In genomic region chr2:102648845-102649500, GRCm38 (mm10) we compare ENCODE assay signal across 10 mouse cellular contexts. TPM values are rescaled to one million over a fixed set of nuclear protein-coding genes. Genes with fewer than 3 reads are reported as not detected.
DNase-seq lines count a peak whose midpoint lies in the region; ATAC-seq and TF ChIP-seq lines count a peak whose summit lies in the region.
"Had no signal": no experiment of that assay in that cellular context is flagged by ENCODE, and none has a peak within 500 bp of the region (broad histone marks: within the 10 kb centered on the region; RNA-seq: fewer than 3 reads in every experiment).

No protein-coding gene starts in this region.

- 77% methylated on average over 10 of the region's 10 CpGs for WGBS in kidney, adult 2 months
- 78% methylated on average over 10 of the region's 10 CpGs for WGBS in neural tube, embryonic 15.5 days
- 74% methylated on average over 10 of the region's 10 CpGs for WGBS in heart, embryonic 12.5 days

- H3K9me3 ChIP-seq in neural tube, embryonic 15.5 days (replicated peaks), result no peaks in the 10 kb centered on the region
- no peaks in the 10 kb centered on the region for H3K9me3 ChIP-seq in heart, embryonic 12.5 days (replicated peaks)
- H3K9me3 ChIP-seq: liver, embryonic 13.5 days had no signal

- DNase-seq in kidney, adult 2 months, result peak; percentile 7
- no peak for DNase-seq in kidney, adult 11 months
- peak; percentile 78 for DNase-seq in brain, adult 2 months (ENCODE audit: low read depth, low spot score)
- DNase-seq in yolk sac, embryonic 10.5 days (ENCODE audit: low spot score), result no peak
- DNase-seq: kidney, postnatal 4 days; liver, embryonic 13.5 days had no signal

- no peak overlapping the region for H3K4me2 ChIP-seq in neural tube, embryonic 15.5 days
- H3K4me2 ChIP-seq in heart, embryonic 12.5 days, result no peak overlapping the region
- H3K4me2 ChIP-seq: heart, embryonic 11.5 days; liver, embryonic 13.5 days had no signal

- no peaks in the 10 kb centered on the region for H3K4me1 ChIP-seq in kidney, adult 2 months (ENCODE audit: control insufficient read depth, insufficient read depth, low read length)
- 0 out of 2 replicates have a peak, but pooled peaks cover 3% of the 10 kb centered on the region for H3K4me1 ChIP-seq in neural tube, embryonic 15.5 days
- no peaks in the 10 kb centered on the region for H3K4me1 ChIP-seq in heart, embryonic 12.5 days (replicated peaks)
- H3K4me1 ChIP-seq: liver, embryonic 13.5 days had no signal

- TF ChIP-seq CTCF in kidney, adult 2 months (conservative IDR thresholded peaks at IDR 0.05; ENCODE audit: insufficient read depth, insufficient read length, low read depth, low read length), result no peak

- no peak overlapping the region for H3K4me3 ChIP-seq in kidney, adult 2 months (ENCODE audit: insufficient read depth, low read depth, low read length)
- H3K4me3 ChIP-seq in neural tube, embryonic 15.5 days (replicated peaks), result no peak overlapping the region
- no peak overlapping the region for H3K4me3 ChIP-seq in heart, embryonic 12.5 days
- H3K4me3 ChIP-seq: liver, embryonic 13.5 days had no signal

- H3K9ac ChIP-seq in neural tube, embryonic 15.5 days (replicated peaks), result no peak overlapping the region
- no peak overlapping the region for H3K9ac ChIP-seq in heart, embryonic 12.5 days
- H3K9ac ChIP-seq: liver, embryonic 13.5 days had no signal

- TF ChIP-seq POLR2A in kidney, adult 2 months (IDR thresholded peaks at IDR 0.05; ENCODE audit: low read depth, low read length), result no peak

- ATAC-seq in frontal cortex, adult (ENCODE audit: low TSS enrichment), result peak; percentile 86
- ATAC-seq in neural tube, embryonic 15.5 days (ENCODE audit: low FRiP score), result no peak; the same call in 1 of the 2 replicates
- no peak for ATAC-seq in heart, embryonic 12.5 days (ENCODE audit: insufficient number of reproducible peaks, low FRiP score)

- no peak overlapping the region for H3K27ac ChIP-seq in kidney, adult 2 months (ENCODE audit: insufficient read depth, low read depth, low read length)
- peak overlapping the region; percentile 64 for H3K27ac ChIP-seq in neural tube, embryonic 15.5 days (replicated peaks)
- H3K27ac ChIP-seq in heart, embryonic 12.5 days (ENCODE audit: poor library complexity, severe bottlenecking), result no peak overlapping the region
- H3K27ac ChIP-seq: liver, embryonic 13.5 days had no signal

- H3K36me3 ChIP-seq in kidney, adult 2 months (ENCODE audit: control insufficient read depth, insufficient read depth, low read length), result no peaks in the 10 kb centered on the region
- no peaks in the 10 kb centered on the region for H3K36me3 ChIP-seq in neural tube, embryonic 15.5 days
- H3K36me3 ChIP-seq in heart, embryonic 12.5 days, result no peaks in the 10 kb centered on the region
- H3K36me3 ChIP-seq: liver, embryonic 13.5 days had no signal

- H3K27me3 ChIP-seq in kidney, adult 2 months (replicated peaks; ENCODE audit: control insufficient read depth, insufficient read depth, low read length), result no peaks in the 10 kb centered on the region; the same call in 1 of the 2 replicates
- H3K27me3 ChIP-seq in neural tube, embryonic 15.5 days (replicated peaks), result no peaks in the 10 kb centered on the region
- no peaks in the 10 kb centered on the region for H3K27me3 ChIP-seq in heart, embryonic 12.5 days (replicated peaks)
- H3K27me3 ChIP-seq: liver, embryonic 13.5 days had no signal

RNA-seq across cellular contexts. Expression of gene Slc1a2, which starts 9.5 kb away (rescaled TPM):
- polyA plus RNA-seq in kidney, adult 2 months (2012; rRNA removed), result 1.5 and 1.6 TPM in 2 replicates
- polyA plus RNA-seq in neural tube, embryonic 15.5 days (2015; fragmentation: Nextera tagmentation; extraction: Ambion mirVana), result 19.6 and 22.3 TPM in 2 replicates
- polyA plus RNA-seq in heart, embryonic 12.5 days (2016; fragmentation: Nextera tagmentation; extraction: Ambion mirVana), result 0.27 and 0.47 TPM in 2 replicates

Comparison
In these comparisons a context has a peak if more than half of its experiments do, and no peak if none do; other contexts are left out.
1. DNase-seq: peak in kidney, adult 2 months (single experiment) and brain, adult 2 months (single experiment); none in kidney, adult 11 months (single experiment) and yolk sac, embryonic 10.5 days (single experiment).